Mouse (Mus musculus) heart, embryonic 11.5 days (tissue): ENCODE results near the gene Crabp2. TPM values are rescaled to one million over a fixed set of nuclear protein-coding genes. Genes with fewer than 3 reads are reported as not detected.

ENCODE experiments used
- ATAC-seq: fragments of 200-750 bp; cut with Nextera tagmentation; replicated peaks from 2 replicates; pipeline ENCODE4 v1.8.0; 2017; ENCODE audit warnings: moderate library complexity; ENCODE audit not compliant: insufficient number of reproducible peaks, low FRiP score, low TSS enrichment
- H3K27ac ChIP-seq: fragments of 300-500 bp; sonication (generic); 2 replicates; pipeline ENCODE4 v1.5.1; 2014; ENCODE audit warnings: mild to moderate bottlenecking, low read depth, low read length
- H3K27me3 ChIP-seq: fragments of 300-500 bp; sonication (generic); 2 replicates; pipeline ENCODE4 v1.6.1; 2014; ENCODE audit warnings: mild to moderate bottlenecking, low read length, mixed read lengths; ENCODE audit not compliant: control insufficient read depth, insufficient read depth
- H3K36me3 ChIP-seq: fragments of 300-500 bp; sonication (generic); 2 replicates; pipeline ENCODE4 v1.6.1; 2014; ENCODE audit warnings: mild to moderate bottlenecking, low read length, moderate library complexity, mixed read lengths; ENCODE audit not compliant: control insufficient read depth, insufficient read depth
- H3K4me1 ChIP-seq: fragments of 300-500 bp; sonication (generic); 2 replicates; pipeline ENCODE4 v1.6.1; 2014; ENCODE audit warnings: low read length; ENCODE audit not compliant: control insufficient read depth, insufficient read depth
- H3K4me2 ChIP-seq: fragments of 300-500 bp; sonication (generic); 2 replicates; pipeline ENCODE4 v1.6.1; 2014; ENCODE audit warnings: mild to moderate bottlenecking, moderate library complexity
- H3K4me3 ChIP-seq: fragments of 300-500 bp; sonication (generic); 2 replicates; pipeline ENCODE4 v1.5.1; 2014; ENCODE audit warnings: low read depth, low read length
- H3K9ac ChIP-seq: fragments of 300-500 bp; sonication (generic); 2 replicates; pipeline ENCODE4 v1.6.1; 2014; ENCODE audit warnings: mild to moderate bottlenecking, low read depth, low read length, moderate library complexity
- H3K9me3 ChIP-seq: fragments of 300-500 bp; sonication (generic); replicated peaks from 2 replicates; pipeline ENCODE4 v1.6.1; 2016; ENCODE audit warnings: low read length; ENCODE audit not compliant: control insufficient read depth
- WGBS: fragments of 180-500 bp; shearing (Covaris S2); extraction: QIAGEN DNeasy Blood & Tissue Kit; methylation state at CpG from one replicate; pipeline ENCODE4 v1.1.7; 2014; ENCODE audit not compliant: insufficient replicate concordance; 5-methylcytosine and 5-hydroxymethylcytosine counted together
- polyA plus RNA-seq: library from polyadenylated mRNA; unstranded; fragments of >200 nt; fragmentation: Nextera tagmentation; extraction: Ambion mirVana; gene quantifications from 2 replicates; pipeline ENCODE4 v1.2.1, GENCODE M21; 2014

Gene Crabp2
- polyA plus RNA-seq, 1 experiment from 2014 or later: 25.1 TPM

DNA sequence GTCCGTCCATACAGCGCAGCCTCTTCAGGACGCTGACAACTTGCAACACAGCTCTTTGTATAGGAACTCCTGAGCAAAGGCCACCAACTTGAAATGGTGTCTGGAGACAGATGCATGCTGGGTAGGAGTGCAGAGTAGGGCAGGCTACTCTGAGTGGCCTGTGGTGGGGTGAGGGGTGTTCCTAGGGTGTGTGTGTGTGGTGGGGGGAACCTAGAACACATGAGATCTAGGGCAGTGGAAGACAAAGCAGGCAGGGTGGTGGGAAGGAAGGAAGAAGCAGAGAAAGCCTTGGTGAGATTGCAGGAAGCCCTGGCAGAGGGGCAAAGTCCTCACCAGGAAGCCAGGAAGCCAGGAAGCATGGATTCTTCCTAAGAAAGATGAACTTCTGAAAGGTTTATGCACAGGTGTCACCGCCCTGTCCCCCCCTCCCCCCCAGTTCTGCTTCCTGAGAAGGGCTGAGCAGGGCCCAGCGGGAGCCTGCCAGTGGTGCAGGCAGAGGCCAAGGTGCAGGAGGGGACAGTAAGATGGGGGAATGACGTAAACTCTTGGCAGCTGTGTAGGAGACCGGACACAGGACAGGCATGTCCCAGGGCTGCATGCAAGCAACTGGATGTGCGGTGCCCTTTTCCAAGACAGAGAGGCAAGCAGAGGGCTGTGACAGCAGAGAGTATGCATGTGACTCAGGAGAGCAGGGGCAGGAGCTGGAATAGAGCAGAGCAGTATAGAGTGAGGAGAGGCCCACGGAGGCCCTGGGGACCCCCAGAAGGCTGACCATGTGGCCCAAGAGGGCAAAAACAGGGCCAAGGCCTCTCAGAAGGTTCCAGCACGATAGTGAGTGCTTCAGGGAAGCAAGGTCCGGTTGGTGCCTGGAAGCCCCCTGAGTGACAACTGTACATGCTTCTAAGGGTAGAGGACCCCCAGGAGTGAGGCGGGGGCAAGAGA, 33.7 kb downstream of the Crabp2 start:
- no peaks in the 10 kb centered on the region for H3K36me3 ChIP-seq
- no peaks in the 10 kb centered on the region for H3K27me3 ChIP-seq
- H3K4me2 ChIP-seq: peak overlapping the region; percentile 56
- H3K4me3 ChIP-seq: no peak overlapping the region
- H3K9me3 ChIP-seq: no peaks in the 10 kb centered on the region
- H3K9ac ChIP-seq: peak overlapping the region; percentile 70
- ATAC-seq: peak; percentile 11; the same call in 1 of the 2 replicates
- peaks cover 65% of the 10 kb centered on the region for H3K4me1 ChIP-seq
- H3K27ac ChIP-seq: peak overlapping the region; percentile 97
- WGBS: 22% methylated on average over 11 of the region's 12 CpGs

DNA sequence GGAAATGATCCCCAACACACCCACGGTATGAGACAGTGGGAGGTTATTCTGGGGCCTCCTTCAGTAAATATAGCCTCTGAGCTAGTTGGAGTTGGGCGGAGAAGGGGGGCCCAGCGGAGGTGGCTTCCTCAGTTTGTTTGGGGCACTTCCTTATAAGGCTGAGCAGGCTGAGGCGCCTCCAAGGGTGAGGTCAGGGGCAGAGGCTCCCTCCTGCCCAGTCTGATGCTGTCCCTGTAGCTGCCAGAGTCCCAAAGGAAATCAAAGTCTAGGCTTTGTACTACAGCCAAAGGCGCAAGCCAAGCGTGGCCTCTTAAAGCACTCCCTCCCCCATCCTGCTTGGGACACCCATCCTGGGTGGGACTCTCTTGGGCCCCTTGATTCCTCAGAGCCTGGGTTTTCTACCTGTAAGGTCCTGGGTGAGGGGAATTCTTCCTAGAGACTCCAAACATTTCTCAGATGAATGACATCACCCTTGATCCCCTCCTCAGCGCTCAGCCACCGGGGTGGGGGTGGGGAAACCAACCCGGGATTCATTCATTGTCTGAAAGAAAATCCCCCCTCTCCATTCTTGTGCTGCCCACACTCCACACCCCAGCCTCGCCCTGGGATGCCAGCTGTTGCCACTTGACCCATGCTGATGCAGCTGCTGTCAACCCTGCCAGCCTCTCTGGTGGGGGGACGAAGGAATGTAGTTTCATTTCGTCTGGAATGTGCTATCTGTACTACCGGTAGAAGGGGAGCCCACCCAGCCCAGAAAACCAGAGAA, 34.6 kb downstream of the Crabp2 start:
- 2% methylated on average over 13 of the region's 13 CpGs for WGBS
- Histone ChIP-seq H3K9ac (peak overlapping the region; percentile 70), H3K36me3 (no peaks in the 10 kb centered on the region), H3K27ac (peak overlapping the region; percentile 97), H3K4me2 (peak overlapping the region; percentile 56), H3K27me3 (peaks cover under 1% of the 10 kb centered on the region; the same call in 1 of the 2 replicates), H3K4me1 (peaks cover 69% of the 10 kb centered on the region), H3K4me3 (peak overlapping the region; percentile 19; the same call in 1 of the 2 replicates), H3K9me3 (no peaks in the 10 kb centered on the region)
- ATAC-seq: peak; percentile 49; the same call in 1 of the 2 replicates

DNA sequence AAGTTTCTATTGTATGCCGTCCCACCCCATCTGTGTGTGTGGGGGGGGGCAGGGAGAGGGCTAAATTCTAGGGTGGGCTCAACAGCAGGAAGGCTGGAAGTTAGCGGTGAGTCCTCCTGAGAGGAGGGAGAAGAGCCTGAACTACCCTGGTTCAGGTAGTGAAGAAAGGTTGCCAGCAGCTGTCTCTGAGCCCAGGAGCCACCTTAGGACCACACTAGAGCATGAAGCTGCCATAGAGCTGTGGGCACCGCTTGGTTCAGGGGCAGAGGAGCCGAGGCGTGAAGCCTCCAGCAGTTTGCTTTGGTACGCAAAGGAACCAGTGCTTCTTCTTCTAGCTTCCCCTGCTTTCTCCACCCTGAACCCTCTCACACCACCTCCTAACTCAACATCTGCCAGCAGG, 35.2 kb downstream of the Crabp2 start:
- peak overlapping the region; percentile 70 for H3K9ac ChIP-seq
- peak overlapping the region; percentile 19; the same call in 1 of the 2 replicates for H3K4me3 ChIP-seq
- ATAC-seq: no peak
- H3K4me1 ChIP-seq: peaks cover 71% of the 10 kb centered on the region
- peak overlapping the region; percentile 56 for H3K4me2 ChIP-seq
- peak overlapping the region; percentile 97 for H3K27ac ChIP-seq
- WGBS: 46% methylated on average over 6 of the region's 6 CpGs
- H3K9me3 ChIP-seq: no peaks in the 10 kb centered on the region
- no peaks in the 10 kb centered on the region for H3K36me3 ChIP-seq
- H3K27me3 ChIP-seq: peaks cover 7% of the 10 kb centered on the region

DNA sequence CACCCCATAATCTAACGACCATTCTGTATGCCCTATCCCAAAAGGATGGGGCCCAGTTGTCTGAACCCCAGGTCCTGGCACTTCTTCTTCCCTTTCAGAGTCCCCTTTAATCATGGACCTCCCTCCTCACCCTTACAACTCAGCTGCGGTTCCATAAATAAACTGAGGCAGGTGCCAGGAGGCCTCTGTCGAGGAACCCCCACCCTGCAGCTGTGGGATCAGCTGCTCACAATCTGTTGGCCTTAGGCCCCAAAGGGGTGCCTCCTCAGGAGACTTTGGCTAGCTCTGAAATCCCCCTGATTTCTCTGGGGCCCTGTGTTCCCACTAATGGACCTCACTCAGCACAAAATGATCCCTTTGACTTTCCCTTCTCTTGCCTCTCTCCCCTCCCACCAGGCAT, 35.6 kb downstream of the Crabp2 start:
- no peak for ATAC-seq
- H3K4me1 ChIP-seq: peaks cover 71% of the 10 kb centered on the region

DNA sequence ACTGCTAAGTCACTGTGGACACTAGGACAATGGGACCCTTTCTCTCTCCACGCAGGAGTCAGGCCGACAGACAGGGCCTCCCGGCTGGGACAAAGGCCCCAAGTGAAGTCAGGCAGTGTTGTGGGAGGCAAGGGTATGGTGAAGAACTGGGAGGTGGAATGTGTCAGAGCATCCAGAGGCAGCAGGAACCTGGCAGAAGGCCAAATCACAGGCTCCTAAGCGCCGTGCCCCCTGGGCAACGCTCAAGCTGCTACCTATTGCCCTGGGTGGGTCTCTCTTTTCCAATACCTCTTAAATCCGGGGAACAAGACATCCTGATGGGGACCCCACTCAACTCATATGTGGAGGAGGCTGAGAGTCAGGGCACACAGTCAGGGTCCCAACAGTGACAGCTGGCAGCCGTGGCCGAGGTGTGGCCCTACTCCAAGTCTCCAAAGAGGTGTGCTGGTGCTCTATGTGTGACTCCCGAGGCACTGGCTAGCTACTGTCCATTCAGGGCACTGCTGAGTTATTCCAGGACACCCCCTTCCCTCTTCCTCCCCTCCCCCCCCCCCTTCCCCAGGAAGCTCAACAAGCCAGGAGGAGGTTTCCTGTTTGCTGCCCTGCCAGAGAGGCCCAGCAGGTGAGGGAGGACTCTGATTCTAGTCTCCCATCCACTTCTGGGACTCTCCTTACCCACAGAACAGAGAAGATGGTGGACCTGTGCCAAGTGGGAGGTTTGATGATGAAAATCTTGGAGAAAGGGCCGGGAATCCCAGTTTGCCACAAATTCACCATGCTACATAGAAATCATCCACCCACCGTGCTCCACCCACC, 37.2 kb downstream of the Crabp2 start:
- Histone ChIP-seq H3K9ac (no peak overlapping the region), H3K4me2 (peak overlapping the region; percentile 22), H3K27me3 (peaks cover 26% of the 10 kb centered on the region), H3K27ac (peak overlapping the region; percentile 79), H3K4me3 (no peak overlapping the region), H3K36me3 (no peaks in the 10 kb centered on the region), H3K9me3 (no peaks in the 10 kb centered on the region), H3K4me1 (peaks cover 64% of the 10 kb centered on the region)
- 0 out of 2 replicates have a peak, but pooled peaks have one; percentile 15 for ATAC-seq
- 34% methylated on average over 12 of the region's 12 CpGs for WGBS

More for the DNA sequence above, 35.6 kb downstream of the Crabp2 start:
- 33% methylated on average over 3 of the region's 3 CpGs for WGBS
- Histone ChIP-seq H3K27ac (peak overlapping the region; percentile 97; the same call in 1 of the 2 replicates), H3K4me3 (no peak overlapping the region), H3K9ac (0 out of 2 replicates have a peak overlapping the region, but pooled peaks have one; percentile 70), H3K4me2 (no peak overlapping the region), H3K36me3 (no peaks in the 10 kb centered on the region), H3K27me3 (peaks cover 11% of the 10 kb centered on the region), H3K9me3 (no peaks in the 10 kb centered on the region)

DNA sequence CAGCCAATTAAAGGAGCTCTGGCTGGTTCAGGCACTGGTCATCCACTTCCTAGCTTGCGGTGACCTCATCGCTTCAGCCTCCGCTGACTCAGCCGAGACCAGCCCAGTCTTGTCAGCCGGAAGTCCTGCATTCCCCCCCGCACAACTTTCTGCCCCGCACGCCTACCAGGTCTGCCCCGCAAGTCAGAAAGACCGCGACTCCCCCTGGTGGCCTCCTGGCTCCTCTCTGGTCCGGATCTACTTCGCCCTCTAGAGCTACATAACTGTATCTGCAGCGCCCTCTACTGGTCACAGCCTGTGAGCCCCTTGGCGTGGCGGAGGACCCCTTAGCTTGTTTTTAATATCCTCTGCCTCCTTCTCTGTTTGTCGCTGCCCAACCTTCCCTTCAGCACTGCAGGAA, 38.4 kb downstream of the Crabp2 start:
- Histone ChIP-seq H3K27me3 (peaks cover 34% of the 10 kb centered on the region), H3K9me3 (no peaks in the 10 kb centered on the region), H3K4me2 (peak overlapping the region; percentile 72), H3K27ac (no peak overlapping the region), H3K4me3 (peak overlapping the region; percentile 42), H3K4me1 (peaks cover 53% of the 10 kb centered on the region), H3K36me3 (no peaks in the 10 kb centered on the region), H3K9ac (peak overlapping the region; percentile 65; the same call in 1 of the 2 replicates)
- peak; percentile 62 for ATAC-seq
- 0% methylated on average over 17 of the region's 17 CpGs for WGBS

DNA sequence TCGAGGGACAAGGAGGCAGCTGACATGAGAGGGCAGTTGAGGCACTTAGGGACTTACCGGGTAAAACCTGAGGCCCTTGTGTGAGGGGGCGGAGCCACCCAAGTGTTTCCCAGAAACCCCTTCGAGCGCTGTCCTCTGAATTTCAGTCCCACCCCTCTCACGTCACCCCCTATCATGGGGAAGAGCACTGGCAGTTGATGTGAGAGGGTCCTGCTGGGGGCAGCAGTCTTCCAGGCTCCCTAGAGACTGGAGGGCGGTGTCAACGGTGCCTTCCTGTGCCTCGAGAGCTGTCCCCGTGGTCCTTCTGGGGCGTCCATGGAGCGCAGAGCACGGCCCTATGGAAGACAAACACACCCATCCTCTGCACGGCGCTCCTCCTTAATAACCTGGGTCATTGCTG, 39.2 kb downstream of the Crabp2 start:
- Histone ChIP-seq H3K27ac (no peak overlapping the region), H3K4me2 (peak overlapping the region; percentile 72), H3K4me1 (peaks cover 46% of the 10 kb centered on the region), H3K27me3 (peaks cover 40% of the 10 kb centered on the region), H3K4me3 (peak overlapping the region; percentile 42), H3K9me3 (no peaks in the 10 kb centered on the region), H3K36me3 (no peaks in the 10 kb centered on the region), H3K9ac (peak overlapping the region; percentile 65)
- ATAC-seq: peak; percentile 19; the same call in 1 of the 2 replicates
- 1% methylated on average over 15 of the region's 15 CpGs for WGBS

DNA sequence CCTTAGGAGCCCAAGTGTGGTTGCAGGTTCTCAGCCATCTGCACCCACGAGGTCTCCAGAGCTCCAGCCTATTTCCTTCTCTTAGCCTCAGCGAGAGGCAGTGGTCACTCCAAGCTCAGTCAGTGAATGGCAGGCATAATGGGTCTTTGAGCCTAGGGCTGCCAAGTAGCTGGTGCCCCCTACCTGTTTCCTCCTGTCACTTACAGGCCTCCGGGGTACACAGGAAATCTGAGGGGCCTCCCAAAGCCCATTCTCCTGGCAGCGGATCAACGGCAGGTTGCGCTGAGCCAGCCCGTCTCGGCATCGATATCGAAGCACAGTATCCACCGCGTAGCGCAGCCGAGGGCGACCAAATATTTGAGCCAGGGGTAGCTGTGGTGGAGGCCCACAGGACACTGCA, 39.6 kb downstream of the Crabp2 start:
- no peak overlapping the region for H3K27ac ChIP-seq
- H3K27me3 ChIP-seq: peaks cover 44% of the 10 kb centered on the region
- peak overlapping the region; percentile 42 for H3K4me3 ChIP-seq
- 10% methylated on average over 15 of the region's 15 CpGs for WGBS
- H3K9ac ChIP-seq: no peak overlapping the region
- no peaks in the 10 kb centered on the region for H3K36me3 ChIP-seq
- peaks cover 41% of the 10 kb centered on the region for H3K4me1 ChIP-seq
- H3K4me2 ChIP-seq: peak overlapping the region; percentile 72
- no peak for ATAC-seq
- no peaks in the 10 kb centered on the region for H3K9me3 ChIP-seq
